Mouse (Mus musculus): Measurements from ENCODE around the gene Fam47e.

Fam47e gene

GRCm38 (mm10) chr5:92602691-92603690, 48.1 kb downstream of the Fam47e start, which contains the start of gene Stbd1:
Gene Stbd1, plus strand, starts transcription at chr5:92603041.
- DNase-seq (ENCODE audit: low spot score in 2 of 2): peak in 1 of 2 experiments; percentile 29

GRCm38 (mm10) chr5:92604452-92605247, 49.8 kb downstream of the Fam47e start:
- DNase-seq (ENCODE audit: low spot score in 2 of 2): peak in 1 of 2 experiments; percentile 22

- no peak for DNase-seq (ENCODE audit: low spot score in 2 of 2)
Measured at GRCm38 (mm10) chr5:92607492-92608229, 52.8 kb downstream of the Fam47e start.

GRCm38 (mm10) chr5:92612756-92613155, 57.9 kb downstream of the Fam47e start:
- no peak for DNase-seq (ENCODE audit: low spot score in 2 of 2)

DNA sequence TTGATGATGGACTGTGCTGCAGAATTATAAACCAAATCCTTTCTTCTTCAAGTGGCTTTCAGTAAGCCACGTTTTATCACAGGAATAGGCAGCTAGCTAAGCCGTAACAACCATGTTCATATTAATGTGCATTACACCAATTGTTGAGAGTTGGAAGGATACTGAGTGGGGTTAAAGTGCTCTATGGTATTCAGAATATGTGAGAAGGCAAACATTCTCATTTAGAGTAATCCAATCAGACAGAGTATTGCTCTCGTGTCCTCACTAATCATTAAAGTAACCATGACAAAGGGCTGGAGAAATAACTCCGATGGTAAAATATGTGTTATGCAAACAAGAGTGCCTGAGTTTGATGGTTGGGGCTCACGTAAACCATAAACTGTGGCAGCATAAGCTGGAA, 67.0 kb downstream of the Fam47e start:
- no peak for DNase-seq (ENCODE audit: low spot score in 2 of 2)

DNA sequence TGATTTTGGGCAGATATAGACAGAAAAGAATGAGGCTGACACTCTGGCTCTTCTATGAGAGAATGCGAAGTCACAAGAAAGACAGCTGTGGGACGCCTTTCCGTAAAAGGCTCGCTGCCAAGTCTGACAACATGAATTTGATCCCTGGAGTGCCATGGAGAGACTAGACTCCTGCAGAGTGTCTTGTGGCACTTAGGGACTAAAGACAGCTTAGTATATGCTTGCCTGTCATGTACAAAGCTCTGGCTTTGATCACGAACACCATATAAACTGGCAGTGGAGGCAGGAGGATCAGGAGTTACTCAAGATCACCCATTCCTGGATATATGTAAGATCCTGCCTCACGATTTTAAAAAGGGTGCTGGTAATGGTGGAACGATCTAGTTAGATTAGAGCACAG, 73.0 kb downstream of the Fam47e start:
- no peak for DNase-seq (ENCODE audit: low spot score in 2 of 2)

- no peak for DNase-seq (ENCODE audit: low spot score in 2 of 2)
Measured at GRCm38 (mm10) chr5:92633526-92633925, 78.7 kb downstream of the Fam47e start.

DNA sequence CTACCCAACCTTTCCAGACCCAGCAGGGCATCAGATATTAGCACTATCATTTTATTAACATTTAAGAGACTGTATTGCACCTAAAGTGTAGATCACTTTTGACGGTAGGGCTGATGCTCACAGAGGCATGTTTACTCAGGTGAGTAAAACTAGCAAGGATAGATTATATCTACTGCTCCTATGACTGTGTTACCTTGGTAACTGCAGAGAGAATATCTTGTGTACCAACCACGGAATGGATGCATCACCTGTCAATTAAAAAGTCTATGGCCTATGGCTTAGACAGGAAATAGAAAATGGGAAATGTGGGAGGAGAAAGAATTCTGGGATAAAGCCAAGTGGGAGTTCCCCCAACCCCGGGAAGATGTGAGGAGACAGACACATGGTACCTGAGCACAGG, 80.0 kb downstream of the Fam47e start:
- DNase-seq (ENCODE audit: low spot score in 2 of 2): no peak

- DNase-seq (ENCODE audit: low spot score in 2 of 2): no peak
Measured at GRCm38 (mm10) chr5:92635891-92636290, 81.0 kb downstream of the Fam47e start.

DNA sequence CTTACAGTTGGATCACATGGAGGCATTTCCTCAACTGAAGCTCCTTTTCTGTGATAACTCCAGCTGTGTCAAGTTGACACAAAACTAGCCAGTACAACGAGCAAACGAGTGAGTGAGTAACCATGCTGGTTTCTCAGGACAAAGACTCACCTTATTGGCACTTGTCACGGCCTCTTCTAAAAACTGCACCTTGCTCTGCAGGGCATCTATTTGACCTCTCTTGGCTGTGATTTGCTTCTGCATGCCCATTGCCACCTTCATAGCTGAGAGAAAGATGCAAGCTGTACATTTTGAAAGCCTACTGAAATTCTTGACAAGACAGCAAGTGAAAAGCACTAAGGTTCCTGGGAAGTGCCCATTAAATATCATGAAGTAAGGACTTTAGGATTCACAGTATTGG, 86.0 kb downstream of the Fam47e start:
- DNase-seq (ENCODE audit: low spot score in 2 of 2): no peak

Data from cerebellum, postnatal 4 days (tissue).